Mouse (Mus musculus) hindbrain, embryonic 10.5 days (tissue): ENCODE results near the gene Lime1. TPM values are rescaled to one million over a fixed set of nuclear protein-coding genes. Genes with fewer than 3 reads are reported as not detected.

ENCODE experiments used
- DNase-seq: peaks from one replicate; pipeline ENCODE4 v3.0.0-alpha.2; 2017; ENCODE audit warnings: low spot score
- H3K27ac ChIP-seq: fragments of 300-500 bp; sonication (generic); 2 replicates; pipeline ENCODE4 v1.5.1; 2016; ENCODE audit warnings: mild to moderate bottlenecking, moderate library complexity
- H3K27me3 ChIP-seq: fragments of 300-500 bp; sonication (generic); 2 replicates; pipeline ENCODE4 v1.6.1; 2016; ENCODE audit warnings: mild to moderate bottlenecking; ENCODE audit not compliant: poor library complexity, insufficient read depth, severe bottlenecking
- H3K36me3 ChIP-seq: fragments of 300-500 bp; sonication (generic); 2 replicates; pipeline ENCODE4 v1.6.1; 2016; ENCODE audit warnings: mild to moderate bottlenecking, moderate library complexity
- H3K4me1 ChIP-seq: fragments of 300-500 bp; sonication (generic); replicated peaks from 2 replicates; pipeline ENCODE4 v1.6.1; 2016; ENCODE audit warnings: mild to moderate bottlenecking
- H3K4me3 ChIP-seq: fragments of 300-500 bp; sonication (generic); 2 replicates; pipeline ENCODE4 v1.5.1; 2016; ENCODE audit warnings: mild to moderate bottlenecking, moderate library complexity
- H3K9me3 ChIP-seq: fragments of 300-500 bp; sonication (generic); 2 replicates; pipeline ENCODE4 v1.6.1; 2016; ENCODE audit warnings: mild to moderate bottlenecking, moderate library complexity
- WGBS: fragments of 180-500 bp; shearing (Covaris S2); methylation state at CpG from one replicate; pipeline ENCODE4 v1.1.7; 2016; 5-methylcytosine and 5-hydroxymethylcytosine counted together
- polyA plus RNA-seq: library from polyadenylated mRNA; unstranded; fragments of >200 nt; fragmentation: Nextera tagmentation; extraction: Ambion mirVana; gene quantifications from 2 replicates; pipeline ENCODE4 v1.2.1, GENCODE M21; 2016

Gene Lime1
- polyA plus RNA-seq, result 29.5 and 29.7 TPM in 2 replicates

- Histone ChIP-seq H3K4me1 (no peaks in the 10 kb centered on the region), H3K27ac (no peak within 1 kb of the TSS), H3K36me3 (peaks cover 67% of the 10 kb centered on the region), H3K4me3 (no peak within 1 kb of the TSS), H3K27me3 (no peaks in the 10 kb centered on the region), H3K9me3 (no peaks in the 10 kb centered on the region)
- WGBS, result 93% methylated on average over 12 of the region's 12 CpGs
- DNase-seq, result no peak
Measured at GRCm38 (mm10) chr2:181379778-181380177, at the start of gene Lime1. Gene Lime1, plus strand, starts transcription at chr2:181380078.

GRCm38 (mm10) chr2:181332542-181332941 lies 47.3 kb upstream of the Lime1 start:
- peaks cover 93% of the 10 kb centered on the region for H3K36me3 ChIP-seq
- no peak overlapping the region for H3K4me3 ChIP-seq
- H3K27me3 ChIP-seq, result no peaks in the 10 kb centered on the region
- no peak for DNase-seq
- H3K9me3 ChIP-seq, result no peaks in the 10 kb centered on the region
- H3K27ac ChIP-seq, result no peak overlapping the region
- H3K4me1 ChIP-seq, result no peaks in the 10 kb centered on the region

GRCm38 (mm10) chr2:181334023-181334422 lies 45.9 kb upstream of the Lime1 start:
- no peaks in the 10 kb centered on the region for H3K4me1 ChIP-seq
- H3K4me3 ChIP-seq, result no peak overlapping the region
- DNase-seq, result peak; percentile 61
- no peak overlapping the region for H3K27ac ChIP-seq
- H3K36me3 ChIP-seq, result peaks cover 93% of the 10 kb centered on the region
- no peaks in the 10 kb centered on the region for H3K9me3 ChIP-seq
- no peaks in the 10 kb centered on the region for H3K27me3 ChIP-seq
- WGBS, result 64% methylated on average over 3 of the region's 3 CpGs

- no peak for DNase-seq
- peaks cover 95% of the 10 kb centered on the region for H3K36me3 ChIP-seq
- H3K9me3 ChIP-seq, result no peaks in the 10 kb centered on the region
- no peaks in the 10 kb centered on the region for H3K27me3 ChIP-seq
- no peaks in the 10 kb centered on the region for H3K4me1 ChIP-seq
- H3K4me3 ChIP-seq, result no peak overlapping the region
- H3K27ac ChIP-seq, result no peak overlapping the region
- 90% methylated on average over 4 of the region's 4 CpGs for WGBS
Measured at GRCm38 (mm10) chr2:181340426-181340825, 39.5 kb upstream of the Lime1 start.

GRCm38 (mm10) chr2:181342766-181343165 lies 37.1 kb upstream of the Lime1 start:
- 97% methylated on average over 6 of the region's 6 CpGs for WGBS
- Histone ChIP-seq H3K9me3 (no peaks in the 10 kb centered on the region), H3K27me3 (no peaks in the 10 kb centered on the region), H3K4me1 (no peaks in the 10 kb centered on the region), H3K4me3 (no peak overlapping the region), H3K27ac (no peak overlapping the region), H3K36me3 (peaks cover 95% of the 10 kb centered on the region)
- DNase-seq, result no peak

- H3K36me3 ChIP-seq, result peaks cover 100% of the 10 kb centered on the region
- H3K27me3 ChIP-seq, result no peaks in the 10 kb centered on the region
- no peaks in the 10 kb centered on the region for H3K9me3 ChIP-seq
- WGBS, result 83% methylated on average over 3 of the region's 3 CpGs
- H3K4me3 ChIP-seq, result no peak overlapping the region
- no peak for DNase-seq
- H3K4me1 ChIP-seq, result no peaks in the 10 kb centered on the region
- H3K27ac ChIP-seq, result no peak overlapping the region
Measured at GRCm38 (mm10) chr2:181356780-181357179, 23.1 kb upstream of the Lime1 start.

- Histone ChIP-seq H3K27me3 (no peaks in the 10 kb centered on the region), H3K9me3 (no peaks in the 10 kb centered on the region), H3K36me3 (peaks cover 62% of the 10 kb centered on the region), H3K4me1 (peaks cover 41% of the 10 kb centered on the region), H3K4me3 (peak overlapping the region; percentile 90), H3K27ac (no peak overlapping the region)
- DNase-seq, result no peak
- 81% methylated on average over 3 of the region's 3 CpGs for WGBS
Measured at GRCm38 (mm10) chr2:181363946-181364345, 15.9 kb upstream of the Lime1 start.

GRCm38 (mm10) chr2:181364487-181364859 lies 15.4 kb upstream of the Lime1 start:
- Histone ChIP-seq H3K27ac (peak overlapping the region; percentile 95), H3K4me1 (peaks cover 41% of the 10 kb centered on the region), H3K4me3 (peak overlapping the region; percentile 90), H3K9me3 (no peaks in the 10 kb centered on the region), H3K27me3 (no peaks in the 10 kb centered on the region), H3K36me3 (peaks cover 62% of the 10 kb centered on the region)
- WGBS, result 12% methylated on average over 14 of the region's 14 CpGs
- no peak for DNase-seq

GRCm38 (mm10) chr2:181364860-181365596 lies 14.8 kb upstream of the Lime1 start, which contains the start of the genes Zgpat and Arfrp1:
Gene Zgpat, plus strand, starts transcription at chr2:181364928.
Gene Arfrp1, minus strand, starts transcription at chr2:181365404.
- Histone ChIP-seq H3K9me3 (peaks cover 5% of the 10 kb centered on the region), H3K36me3 (peaks cover 62% of the 10 kb centered on the region)
- under 1% methylated on average over 71 of the region's 71 CpGs for WGBS

GRCm38 (mm10) chr2:181365655-181366075 lies 14.2 kb upstream of the Lime1 start:
- WGBS, result 0% methylated on average over 20 of the region's 20 CpGs
- DNase-seq, result no peak
- H3K4me3 ChIP-seq, result peak overlapping the region; percentile 90
- H3K9me3 ChIP-seq, result peaks cover 5% of the 10 kb centered on the region
- peak overlapping the region; percentile 95 for H3K27ac ChIP-seq
- peaks cover 41% of the 10 kb centered on the region for H3K4me1 ChIP-seq
- H3K27me3 ChIP-seq, result no peaks in the 10 kb centered on the region
- H3K36me3 ChIP-seq, result peaks cover 62% of the 10 kb centered on the region

More at GRCm38 (mm10) chr2:181364860-181365596, 14.8 kb upstream of the Lime1 start, which contains the start of the genes Zgpat and Arfrp1:
- H3K4me3 ChIP-seq, result peak within 1 kb of the TSS; percentile 90
- no peaks in the 10 kb centered on the region for H3K27me3 ChIP-seq
- DNase-seq, result peak; percentile 92
- peaks cover 41% of the 10 kb centered on the region for H3K4me1 ChIP-seq
- H3K27ac ChIP-seq, result peak within 1 kb of the TSS; percentile 95

GRCm38 (mm10) chr2:181370001-181370400 lies 9.9 kb upstream of the Lime1 start:
- Histone ChIP-seq H3K27me3 (no peaks in the 10 kb centered on the region), H3K4me3 (no peak overlapping the region), H3K36me3 (peaks cover 45% of the 10 kb centered on the region), H3K4me1 (peaks cover 32% of the 10 kb centered on the region), H3K9me3 (peaks cover 5% of the 10 kb centered on the region), H3K27ac (no peak overlapping the region)
- WGBS, result 97% methylated on average over 5 of the region's 5 CpGs
- DNase-seq, result no peak

GRCm38 (mm10) chr2:181375787-181376186 lies 4.1 kb upstream of the Lime1 start:
- DNase-seq, result no peak
- 88% methylated on average over 2 of the region's 2 CpGs for WGBS
- H3K27ac ChIP-seq, result no peak overlapping the region
- no peaks in the 10 kb centered on the region for H3K9me3 ChIP-seq
- no peaks in the 10 kb centered on the region for H3K4me1 ChIP-seq
- H3K36me3 ChIP-seq, result peaks cover 40% of the 10 kb centered on the region
- H3K27me3 ChIP-seq, result no peaks in the 10 kb centered on the region
- no peak overlapping the region for H3K4me3 ChIP-seq

GRCm38 (mm10) chr2:181377230-181377629 lies 2.6 kb upstream of the Lime1 start:
- no peaks in the 10 kb centered on the region for H3K9me3 ChIP-seq
- no peak for DNase-seq
- no peaks in the 10 kb centered on the region for H3K27me3 ChIP-seq
- 89% methylated on average over 2 of the region's 2 CpGs for WGBS
- no peak overlapping the region for H3K4me3 ChIP-seq
- H3K36me3 ChIP-seq, result peaks cover 42% of the 10 kb centered on the region
- no peaks in the 10 kb centered on the region for H3K4me1 ChIP-seq
- no peak overlapping the region for H3K27ac ChIP-seq
